Mouse (Mus musculus) lung, postnatal 25 days (tissue): ENCODE results near the gene Efemp1.
A peak's percentile ranks its signal among the peaks of the same experiment; 100 is the strongest.

Source experiments
- DNase-seq: peaks from one replicate; pipeline ENCODE4 v3.0.0; 2022; ENCODE audit warnings: low spot score

The Efemp1 gene

GRCm38 (mm10) chr11:28853102-28853800 is at the start of gene Efemp1:
Efemp1 (plus strand) TSS chr11:28853204.
- DNase-seq = peak; percentile 67

DNA sequence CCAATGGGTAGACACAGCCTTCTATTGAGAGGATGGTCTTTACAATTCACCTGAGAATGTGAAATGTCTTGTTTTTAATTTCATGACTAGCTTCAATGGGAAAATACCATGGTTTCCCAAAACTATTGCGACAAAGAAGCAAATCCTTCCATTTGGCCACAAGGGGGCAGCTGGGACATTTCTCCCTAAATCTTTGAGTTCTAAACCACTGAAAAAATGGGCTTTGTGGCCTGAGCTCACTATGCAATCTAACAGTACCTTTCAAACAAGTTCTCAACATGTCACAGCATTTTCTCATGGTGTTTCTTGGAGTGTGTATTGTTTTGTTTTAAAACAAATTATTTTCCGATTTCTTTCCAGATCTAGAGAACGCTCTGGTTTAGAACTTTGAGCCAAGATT is 44.3 kb upstream of the Efemp1 start:
- DNase-seq = peak; percentile 51

DNA sequence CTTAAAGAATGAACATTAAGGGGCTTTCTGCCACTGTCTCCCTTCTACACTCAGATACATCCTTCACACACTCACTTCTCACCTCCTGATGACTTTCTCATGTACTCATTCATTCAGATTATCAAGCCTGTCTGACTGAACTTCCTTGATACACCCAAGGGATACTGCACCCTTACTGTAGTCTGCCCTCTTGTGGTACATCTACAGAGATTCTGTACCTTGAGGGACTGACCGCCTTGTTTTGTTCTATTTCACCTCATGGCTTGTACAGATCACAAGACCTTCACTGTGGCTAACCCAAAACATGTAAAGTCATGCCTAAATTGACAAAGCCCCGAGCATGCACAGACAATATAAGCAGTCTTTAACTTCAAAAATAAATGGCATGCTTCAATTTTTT is 41.1 kb upstream of the Efemp1 start:
- DNase-seq = peak; percentile 20

GRCm38 (mm10) chr11:28812564-28812963 is 40.4 kb upstream of the Efemp1 start:
- peak; percentile 16 for DNase-seq

DNA sequence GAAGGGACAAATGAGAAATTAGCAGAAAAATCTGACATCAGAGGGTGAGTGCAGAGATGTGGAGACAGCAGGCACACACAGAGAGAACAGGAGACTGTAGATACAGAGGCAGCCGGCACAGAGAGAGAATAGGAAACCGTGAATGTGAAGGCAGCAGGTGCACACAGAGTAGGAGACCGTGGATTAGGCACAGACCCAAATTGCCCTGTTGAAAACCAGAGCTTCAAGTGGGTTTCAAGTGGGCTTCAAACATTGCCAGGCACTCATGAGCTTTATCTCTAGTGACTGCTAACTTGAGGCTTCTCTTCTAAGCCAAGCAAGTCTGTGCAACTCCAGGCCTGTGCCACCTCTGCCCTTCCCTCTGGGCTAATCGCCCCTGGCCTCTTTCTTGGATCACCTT is 35.6 kb upstream of the Efemp1 start:
- DNase-seq = peak; percentile 18

- no peak for DNase-seq
These were observed 26.1 kb upstream of the Efemp1 start for GRCm38 (mm10) chr11:28826950-28827349.

DNA sequence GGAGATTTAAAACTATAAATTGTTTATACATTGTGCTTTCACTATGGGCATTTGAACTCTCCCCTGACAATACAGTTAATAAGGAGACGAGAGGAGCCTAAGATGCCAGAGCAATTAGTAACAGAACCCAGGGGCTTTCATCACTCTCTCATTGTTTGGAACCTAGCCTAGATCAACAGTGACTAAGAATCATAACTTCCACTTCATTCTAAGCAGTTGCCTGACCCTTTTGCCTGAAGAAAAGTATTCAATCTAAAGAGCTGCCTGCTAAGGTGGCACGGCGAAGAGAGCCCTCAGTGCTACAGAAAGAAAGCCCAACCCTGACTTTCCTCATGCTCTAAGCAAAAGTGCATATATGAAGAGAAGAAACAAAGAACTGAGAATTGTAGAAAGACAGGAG is 19.2 kb upstream of the Efemp1 start:
- DNase-seq = peak; percentile 76

- no peak for DNase-seq
These were observed 17.9 kb upstream of the Efemp1 start for GRCm38 (mm10) chr11:28835141-28835540.

GRCm38 (mm10) chr11:28849841-28850240 is 3.2 kb upstream of the Efemp1 start:
- no peak for DNase-seq

DNA sequence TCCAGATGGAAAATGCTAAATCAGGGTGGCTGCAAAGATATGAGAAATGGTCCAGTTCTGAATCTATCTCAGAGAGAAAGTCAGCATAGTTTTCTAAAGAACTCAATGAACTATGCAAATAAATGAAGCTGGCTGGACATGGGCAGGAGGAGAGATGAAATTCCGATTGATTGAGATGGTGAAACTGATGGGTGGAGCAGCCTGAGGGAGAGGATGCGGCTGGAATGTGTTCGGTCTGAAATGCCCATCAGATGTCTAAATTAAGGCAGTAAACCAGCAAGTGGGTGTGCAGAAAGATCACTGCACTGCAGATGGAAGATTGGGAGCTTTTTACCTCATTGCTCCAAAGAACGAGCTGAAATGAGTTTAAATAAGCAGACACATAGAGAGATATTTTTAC is 1.4 kb upstream of the Efemp1 start:
- no peak for DNase-seq

GRCm38 (mm10) chr11:28852361-28852919 is 564 bp upstream of the Efemp1 start:
- no peak for DNase-seq

GRCm38 (mm10) chr11:28859125-28859524 is 6.1 kb downstream of the Efemp1 start:
- peak; percentile 63 for DNase-seq

GRCm38 (mm10) chr11:28869129-28869528 is 16.1 kb downstream of the Efemp1 start:
- no peak for DNase-seq

DNA sequence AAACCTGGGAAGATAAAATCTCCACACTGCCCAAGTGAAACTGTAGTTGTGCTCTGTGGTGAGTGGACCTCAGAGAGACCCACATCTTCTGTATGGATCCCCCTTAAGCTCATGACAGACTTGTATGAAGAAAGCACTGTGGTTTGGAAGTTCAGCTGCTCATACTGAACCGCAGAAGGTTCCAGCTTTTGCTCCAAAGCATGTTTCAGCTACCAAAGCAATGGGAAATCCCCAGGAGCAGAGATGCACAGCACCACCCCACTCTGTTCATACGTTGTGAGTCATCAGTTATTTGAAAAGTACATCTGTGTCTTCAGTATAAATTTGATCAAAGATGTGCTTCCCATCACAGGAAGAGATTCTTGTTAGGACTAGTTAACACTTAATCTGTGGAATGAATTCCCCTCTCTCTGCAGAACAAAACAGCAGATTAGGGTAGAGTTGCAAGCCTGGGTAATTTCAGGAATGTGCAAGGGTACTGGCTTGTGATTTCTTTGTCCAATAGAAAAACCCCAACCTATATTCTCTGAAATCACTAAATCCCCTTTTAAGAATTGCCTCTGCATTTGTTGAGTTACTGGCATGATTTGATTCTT is 28.5 kb downstream of the Efemp1 start:
- DNase-seq = no peak

- no peak for DNase-seq
These were observed 30.1 kb downstream of the Efemp1 start for GRCm38 (mm10) chr11:28883106-28883505.

DNA sequence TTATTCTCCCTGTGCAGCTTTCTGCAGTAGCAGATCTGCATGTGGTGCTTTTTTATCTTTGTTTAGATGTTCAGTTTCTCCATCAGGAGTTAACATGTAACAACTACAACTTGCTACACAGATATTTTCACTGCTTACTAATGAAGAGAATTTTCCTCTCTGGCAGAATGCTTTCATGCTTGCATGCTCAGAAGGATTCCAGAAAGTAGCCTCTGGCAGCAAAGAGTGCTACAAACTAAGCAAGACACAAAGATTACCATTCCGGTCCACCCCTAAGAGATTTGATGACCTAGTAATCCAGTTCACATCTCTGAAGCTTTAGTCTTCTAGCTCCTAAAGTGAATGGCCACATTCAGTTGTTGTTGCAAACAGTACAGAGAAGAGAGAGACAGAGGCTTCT is 36.5 kb downstream of the Efemp1 start:
- DNase-seq = no peak

DNA sequence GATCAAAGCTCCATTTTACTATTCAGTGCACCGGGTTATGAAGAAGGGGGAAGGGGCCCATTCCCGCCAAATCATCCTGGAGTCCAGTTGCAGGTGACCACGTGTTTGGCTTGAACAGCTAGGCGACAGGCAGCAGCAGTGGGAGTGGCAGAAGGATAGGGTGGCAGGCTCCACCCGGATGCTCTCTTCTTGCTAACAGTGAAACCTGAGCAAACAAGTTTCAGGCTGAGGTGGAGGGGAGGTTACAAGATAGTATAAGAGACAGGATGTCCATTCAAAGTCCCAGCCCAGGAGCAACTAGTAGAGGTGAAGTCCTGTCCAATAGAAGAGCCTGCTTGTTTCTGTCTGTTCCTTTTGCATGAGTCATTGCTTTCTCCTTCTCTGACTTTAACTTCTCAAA is 38.5 kb downstream of the Efemp1 start:
- DNase-seq = no peak

DNA sequence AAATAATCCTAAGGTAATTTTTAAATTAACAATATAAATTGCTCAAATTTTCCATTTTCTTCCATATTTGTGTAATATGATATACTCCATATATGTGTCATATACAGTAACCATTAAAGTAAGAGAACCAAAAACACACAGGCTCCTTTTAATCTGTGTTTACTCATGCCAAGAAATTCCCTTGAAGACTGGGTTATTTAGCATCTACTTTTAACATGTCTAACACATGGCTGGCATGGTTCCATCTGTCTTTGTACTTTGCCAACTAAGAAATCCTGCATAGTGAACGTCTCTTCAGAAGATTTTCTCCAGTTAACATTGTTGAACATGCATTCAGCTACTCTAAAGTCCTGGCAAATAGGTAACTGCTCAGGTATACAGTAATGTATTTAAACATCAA is 46.4 kb downstream of the Efemp1 start:
- DNase-seq = no peak

DNA sequence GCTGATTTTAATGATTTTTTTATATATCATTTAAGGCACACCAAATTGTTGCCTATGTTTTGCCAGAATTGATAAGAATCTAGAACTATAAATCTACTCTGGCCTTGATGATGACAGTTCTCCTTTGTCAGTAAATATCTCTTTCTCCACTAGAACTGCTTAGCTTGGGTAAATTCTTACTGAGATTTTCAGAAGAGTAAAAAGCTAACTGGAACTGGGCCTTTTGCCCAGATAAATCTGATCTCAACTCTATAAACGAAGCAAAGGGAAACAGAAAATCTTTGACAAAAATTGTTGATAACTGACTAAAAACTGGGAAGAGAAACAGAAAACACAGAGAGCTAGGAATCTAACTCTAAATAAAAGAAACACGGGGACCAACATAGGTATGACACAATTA is 51.6 kb downstream of the Efemp1 start:
- no peak for DNase-seq

GRCm38 (mm10) chr11:28906288-28906687 is 53.3 kb downstream of the Efemp1 start:
- DNase-seq = peak; percentile 73

- DNase-seq = peak; percentile 28
These were observed 56.0 kb downstream of the Efemp1 start for GRCm38 (mm10) chr11:28908908-28909545.

DNA sequence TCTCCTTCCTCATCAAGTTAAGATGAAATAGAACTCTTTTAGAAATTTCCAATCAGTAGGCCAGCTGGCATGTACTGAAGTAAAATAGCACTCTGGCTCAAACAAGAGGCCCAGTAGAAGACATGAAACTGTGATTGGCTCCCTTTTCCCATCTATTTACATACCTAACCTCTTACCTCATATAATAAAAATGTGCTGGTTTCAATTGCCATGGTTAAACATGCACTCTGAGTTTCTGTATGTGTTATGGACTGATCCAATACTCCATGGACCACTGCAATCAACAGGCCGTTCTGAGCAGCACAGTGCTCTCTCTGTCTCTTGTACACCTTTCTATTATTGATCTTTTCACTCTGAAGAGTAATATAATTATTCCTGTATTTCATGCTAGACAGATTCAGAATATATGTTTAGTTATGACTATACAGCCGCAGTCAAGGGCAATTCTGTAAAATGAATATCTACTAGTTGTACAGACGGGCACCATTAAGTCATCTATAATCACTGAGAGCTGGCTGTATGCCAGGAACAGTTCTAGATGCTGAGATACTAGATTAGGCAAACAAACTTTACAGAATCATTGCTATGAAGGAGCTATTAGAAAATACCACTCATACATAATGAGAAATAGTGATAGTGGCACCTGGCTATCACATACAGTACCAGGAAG is 59.6 kb downstream of the Efemp1 start:
- peak; percentile 34 for DNase-seq

- no peak for DNase-seq
These were observed 81.4 kb downstream of the Efemp1 start for GRCm38 (mm10) chr11:28934449-28934848.
